Mouse (Mus musculus) CH12.LX (cell line): ENCODE measurements at regions not wholly inside any gene's neighbourhood (a gene's known extent, or its start where the extent isn't known, plus 50 kb on each side); places are given as distances from the start of the nearest gene placed in this dataset.

Experiments used
- CHD2 ChIP-seq: IDR thresholded peaks from 2 replicates; pipeline ENCODE4 v1.6.1; 2011; ENCODE audit warnings: low read length, improper control_type of control experiment
- CTCF ChIP-seq, 2 experiments: IDR thresholded peaks in 1 of 2; conservative IDR thresholded peaks in 1 of 2; 2 replicates each; pipeline ENCODE4 v1.5.1; 2011 to 2012; ENCODE audit warnings: low read depth in 2 of 2, low read length in 2 of 2, improper control_type of control experiment in 1 of 2, inconsistent platforms in 1 of 2, mild to moderate bottlenecking in 1 of 2, moderate library complexity in 1 of 2
- EP300 ChIP-seq: IDR thresholded peaks from 2 replicates; pipeline ENCODE4 v1.6.1; 2011; ENCODE audit warnings: low read length, improper control_type of control experiment
- NRF1 ChIP-seq: IDR thresholded peaks from 2 replicates; pipeline ENCODE4 v1.6.1; 2014; ENCODE audit warnings: low read depth, mild to moderate bottlenecking, inconsistent platforms, low read length, improper control_type of control experiment, moderate library complexity
- POLR2A ChIP-seq: IDR thresholded peaks from 2 replicates; pipeline ENCODE4 v1.6.1; 2011; ENCODE audit warnings: low read depth, mild to moderate bottlenecking, improper control_type of control experiment, low read length
- POLR2AphosphoS2 ChIP-seq: IDR thresholded peaks from 2 replicates; pipeline ENCODE4 v1.6.1; 2011; ENCODE audit warnings: low read depth, low read length, improper control_type of control experiment
- TCF12 ChIP-seq: IDR thresholded peaks from 2 replicates; pipeline ENCODE4 v1.6.1; 2014; ENCODE audit warnings: low read depth, mild to moderate bottlenecking, inconsistent platforms, low read length, improper control_type of control experiment
- UBTF ChIP-seq: IDR thresholded peaks from 2 replicates; pipeline ENCODE4 v1.6.1; 2012; ENCODE audit warnings: low read depth, mild to moderate bottlenecking, inconsistent platforms, low read length, improper control_type of control experiment, moderate library complexity

DNA sequence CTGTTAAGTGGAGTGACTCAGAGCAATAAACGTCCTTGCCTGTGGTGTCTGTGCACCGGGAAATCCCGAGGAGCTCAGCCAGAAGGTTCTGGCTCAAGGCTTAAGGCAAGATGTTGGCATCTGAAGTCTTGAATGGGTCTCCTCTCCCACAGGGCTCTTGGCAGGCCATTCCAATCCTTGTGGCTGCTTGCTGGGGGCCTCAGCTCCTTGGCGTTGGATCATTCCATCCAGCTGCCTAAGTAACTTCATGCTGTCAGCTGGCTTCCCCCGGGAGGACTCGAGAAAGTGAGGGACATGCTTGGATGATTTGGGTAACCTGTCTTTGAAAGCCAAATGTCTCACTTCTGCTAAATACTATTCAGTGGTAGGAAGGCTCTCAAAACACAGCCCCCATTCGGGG lies 174.0 kb upstream of the Cops8 start:
- TF ChIP-seq CTCF (conservative IDR thresholded peaks at IDR 0.05 in 1 of 2, IDR thresholded peaks at IDR 0.05 in 1 of 2; ENCODE audit: low read depth in 2 of 2, low read length in 2 of 2) (no peak), UBTF (no peak), POLR2AphosphoS2 (no peak), NRF1 (no peak), POLR2A (no peak), EP300 (peak; percentile 72), CHD2 (no peak), TCF12 (0 out of 2 replicates have a peak, but pooled peaks have one; percentile 34)
